Mouse (Mus musculus) limb, embryonic 11.5 days (tissue): ENCODE results near the gene Arhgef10l. TPM values are rescaled to one million over a fixed set of nuclear protein-coding genes. Genes with fewer than 3 reads are reported as not detected.
A peak's percentile ranks its signal among the peaks of the same experiment; 100 is the strongest.

Source experiments
- ATAC-seq: fragments of 200-750 bp; cut with Nextera tagmentation; 2 replicates; pipeline ENCODE4 v1.8.0; 2017; ENCODE audit warnings: low read depth; ENCODE audit not compliant: insufficient number of reproducible peaks, low FRiP score, low TSS enrichment
- DNase-seq: peaks from one replicate; pipeline ENCODE4 v3.0.0-alpha.2; 2015; ENCODE audit warnings: low spot score
- H3K27ac ChIP-seq: fragments of 300-500 bp; sonication (generic); replicated peaks from 2 replicates; pipeline ENCODE4 v1.5.1; 2014; ENCODE audit warnings: low read depth, mild to moderate bottlenecking, low read length
- H3K27me3 ChIP-seq: fragments of 300-500 bp; sonication (generic); 2 replicates; pipeline ENCODE4 v1.6.1; 2014; ENCODE audit warnings: mild to moderate bottlenecking, low read length, mixed read lengths; ENCODE audit not compliant: control insufficient read depth, insufficient read depth
- H3K36me3 ChIP-seq: fragments of 300-500 bp; sonication (generic); 2 replicates; pipeline ENCODE4 v1.6.1; 2014; ENCODE audit warnings: mild to moderate bottlenecking, low read length, moderate library complexity, mixed read lengths; ENCODE audit not compliant: control insufficient read depth, insufficient read depth
- H3K4me1 ChIP-seq: fragments of 300-500 bp; sonication (generic); 2 replicates; pipeline ENCODE4 v1.6.1; 2014; ENCODE audit warnings: low read length, mixed read lengths; ENCODE audit not compliant: control insufficient read depth, insufficient read depth
- H3K4me2 ChIP-seq: fragments of 300-500 bp; sonication (generic); 2 replicates; pipeline ENCODE4 v1.6.1; 2014; ENCODE audit warnings: low read depth, mild to moderate bottlenecking, moderate library complexity; ENCODE audit not compliant: severe bottlenecking
- H3K4me3 ChIP-seq: fragments of 300-500 bp; sonication (generic); 2 replicates; pipeline ENCODE4 v1.5.1; 2014; ENCODE audit warnings: low read depth, low read length
- H3K9ac ChIP-seq: fragments of 300-500 bp; sonication (generic); 2 replicates; pipeline ENCODE4 v1.6.1; 2014; ENCODE audit warnings: mild to moderate bottlenecking, low read length
- H3K9me3 ChIP-seq: fragments of 300-500 bp; sonication (generic); 2 replicates; pipeline ENCODE4 v1.6.1; 2016; ENCODE audit warnings: low read length; ENCODE audit not compliant: control insufficient read depth
- whole genome bisulfite sequencing: fragments of 180-500 bp; shearing (Covaris S2); extraction: QIAGEN DNeasy Blood & Tissue Kit; methylation state at CpG from one replicate; pipeline ENCODE4 v1.1.7; 2014; 5-methylcytosine and 5-hydroxymethylcytosine counted together
- polyA plus RNA-seq: library from polyadenylated mRNA; unstranded; fragments of >200 nt; fragmentation: Nextera tagmentation; extraction: Ambion mirVana; gene quantifications from 2 replicates; pipeline ENCODE4 v1.2.1, GENCODE M21; 2014

Arhgef10l gene
- polyA plus RNA-seq, 1 experiment from 2014 or later: 11.8 TPM

GRCm38 (mm10) chr4:140657681-140658575 is 7.9 kb downstream of the Arhgef10l start:
- DNase-seq (peak; percentile 72), ATAC-seq (peak; percentile 76)
- WGBS: 2% methylated on average over 24 of the region's 24 CpGs
- Histone ChIP-seq H3K27ac (peak overlapping the region; percentile 96), H3K4me2 (peak overlapping the region; percentile 43), H3K27me3 (no peaks in the 10 kb centered on the region), H3K4me3 (no peak overlapping the region), H3K36me3 (no peaks in the 10 kb centered on the region), H3K4me1 (peaks cover 20% of the 10 kb centered on the region), H3K9me3 (no peaks in the 10 kb centered on the region), H3K9ac (peak overlapping the region; percentile 46)

- Histone ChIP-seq H3K4me3 (no peak overlapping the region), H3K27me3 (no peaks in the 10 kb centered on the region), H3K9ac (no peak overlapping the region), H3K9me3 (no peaks in the 10 kb centered on the region), H3K4me1 (peaks cover 15% of the 10 kb centered on the region), H3K36me3 (no peaks in the 10 kb centered on the region), H3K27ac (0 out of 2 replicates have a peak overlapping the region, but pooled peaks have one; percentile 3), H3K4me2 (no peak overlapping the region)
- no peak for ATAC-seq
- WGBS: 77% methylated on average over 8 of the region's 8 CpGs
- DNase-seq: no peak
Measured at GRCm38 (mm10) chr4:140656529-140656928, 9.3 kb downstream of the Arhgef10l start.

- Histone ChIP-seq H3K4me2 (no peak overlapping the region), H3K36me3 (no peaks in the 10 kb centered on the region), H3K4me1 (peaks cover 15% of the 10 kb centered on the region), H3K27me3 (no peaks in the 10 kb centered on the region), H3K9ac (no peak overlapping the region), H3K27ac (no peak overlapping the region), H3K9me3 (no peaks in the 10 kb centered on the region), H3K4me3 (no peak overlapping the region)
- 83% methylated on average over 8 of the region's 8 CpGs for WGBS
- DNase-seq: no peak
- ATAC-seq: no peak
Measured at GRCm38 (mm10) chr4:140654798-140655197, 11.0 kb downstream of the Arhgef10l start.

- Histone ChIP-seq H3K27ac (no peak overlapping the region), H3K4me1 (peaks cover 17% of the 10 kb centered on the region), H3K27me3 (no peaks in the 10 kb centered on the region), H3K4me3 (no peak overlapping the region), H3K9me3 (no peaks in the 10 kb centered on the region), H3K4me2 (no peak overlapping the region), H3K9ac (no peak overlapping the region), H3K36me3 (no peaks in the 10 kb centered on the region)
- ATAC-seq (no peak), DNase-seq (no peak)
- WGBS: 53% methylated on average over 14 of the region's 14 CpGs
Measured at GRCm38 (mm10) chr4:140653835-140654583, 11.8 kb downstream of the Arhgef10l start.

- ATAC-seq: no peak
Measured at GRCm38 (mm10) chr4:140649731-140650130, 16.1 kb downstream of the Arhgef10l start.

GRCm38 (mm10) chr4:140649207-140649591 is 16.6 kb downstream of the Arhgef10l start:
- no peak for ATAC-seq
- 22% methylated on average over 9 of the region's 9 CpGs for WGBS
- H3K4me3 ChIP-seq: peak overlapping the region; percentile 74
- DNase-seq: no peak
- H3K4me1 ChIP-seq: peaks cover 19% of the 10 kb centered on the region
- H3K9ac ChIP-seq: peak overlapping the region; percentile 98
- H3K9me3 ChIP-seq: no peaks in the 10 kb centered on the region
- no peaks in the 10 kb centered on the region for H3K36me3 ChIP-seq
- H3K4me2 ChIP-seq: peak overlapping the region; percentile 76
- H3K27ac ChIP-seq: no peak overlapping the region
- no peaks in the 10 kb centered on the region for H3K27me3 ChIP-seq

More at GRCm38 (mm10) chr4:140649731-140650130, 16.1 kb downstream of the Arhgef10l start:
- Histone ChIP-seq H3K4me1 (peaks cover 19% of the 10 kb centered on the region), H3K4me3 (no peak overlapping the region), H3K4me2 (no peak overlapping the region), H3K9me3 (no peaks in the 10 kb centered on the region), H3K36me3 (no peaks in the 10 kb centered on the region), H3K9ac (no peak overlapping the region), H3K27ac (no peak overlapping the region), H3K27me3 (no peaks in the 10 kb centered on the region)
- WGBS: 55% methylated on average over 1 of the region's 1 CpGs
- no peak for DNase-seq

GRCm38 (mm10) chr4:140648443-140649206 is 17.2 kb downstream of the Arhgef10l start:
- peak overlapping the region; percentile 74 for H3K4me3 ChIP-seq
- 0% methylated on average over 33 of the region's 50 CpGs for WGBS
- DNase-seq: peak; percentile 72

More at GRCm38 (mm10) chr4:140648443-140649206, 17.2 kb downstream of the Arhgef10l start:
- Histone ChIP-seq H3K4me1 (peaks cover 19% of the 10 kb centered on the region), H3K27me3 (no peaks in the 10 kb centered on the region), H3K27ac (peak overlapping the region; percentile 84), H3K36me3 (no peaks in the 10 kb centered on the region), H3K9me3 (no peaks in the 10 kb centered on the region), H3K9ac (peak overlapping the region; percentile 98), H3K4me2 (peak overlapping the region; percentile 76)
- ATAC-seq: peak; percentile 57; the same call in 1 of the 2 replicates
